Mouse (Mus musculus) lung, adult 2 months (tissue): ENCODE data around the gene Grn.

Experiments used
- CTCF ChIP-seq: fragments of 200-500 bp; IDR thresholded peaks from 2 replicates; pipeline ENCODE4 v1.5.1; 2011; ENCODE audit warnings: mild to moderate bottlenecking, low read length, control low read depth; ENCODE audit not compliant: insufficient read depth
- POLR2A ChIP-seq: fragments of 200-500 bp; IDR thresholded peaks from 2 replicates; pipeline ENCODE4 v1.6.1; 2011; ENCODE audit warnings: low read depth, mild to moderate bottlenecking, control low read depth, low read length, borderline replicate concordance; ENCODE audit errors: extremely low read depth

DNA sequence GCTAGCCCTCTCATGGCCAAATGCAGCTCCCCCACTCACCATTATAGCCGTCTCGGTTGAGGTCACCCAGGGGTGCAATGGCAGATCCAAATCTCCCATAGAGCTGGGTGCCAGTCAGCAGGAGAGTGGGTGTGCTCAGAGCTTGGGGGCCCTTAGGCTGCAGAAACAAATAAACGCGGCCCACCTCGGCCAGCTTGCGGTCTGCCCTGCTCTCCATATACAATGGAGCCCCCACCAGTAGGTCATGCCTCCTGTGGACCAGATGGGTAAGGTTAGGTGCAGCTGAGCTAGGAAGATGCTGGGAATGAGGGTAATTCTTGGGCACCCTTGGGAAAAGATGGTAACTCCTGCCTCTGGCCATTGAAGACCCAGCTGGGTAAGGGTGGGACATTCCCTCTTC is 34.8 kb downstream of the Grn start:
- no peak for TF ChIP-seq CTCF
- no peak for TF ChIP-seq POLR2A
